Mouse (Mus musculus) adrenal gland, postnatal 14 days (tissue): Measurements from ENCODE around the gene Lrr1. TPM values are rescaled to one million over a fixed set of nuclear protein-coding genes. Genes with fewer than 3 reads are reported as not detected.
A peak's percentile ranks its signal among the peaks of the same experiment; 100 is the strongest.
"Not testable (repeated sequence)": the region's sequence is repeated elsewhere in the genome, so short reads cannot be mapped to it uniquely, and the experiment has no call there.

Experiments used
- DNase-seq: peaks from one replicate; pipeline ENCODE4 v3.0.0; 2021; ENCODE audit warnings: mixed read lengths
- total RNA-seq: library from RNA; stranded (reverse); gene quantifications from 2 replicates; pipeline ENCODE4 v1.2.3, GENCODE M21; 2021

Lrr1 gene
- total RNA-seq, 1 experiment from 2014 or later, result 2.3 TPM

- not testable (repeated sequence) for DNase-seq
Observed at GRCm38 (mm10) chr12:69163586-69163985, 5.0 kb upstream of the Lrr1 start.

- no peak for DNase-seq
Observed at GRCm38 (mm10) chr12:69164904-69165303, 3.7 kb upstream of the Lrr1 start.

GRCm38 (mm10) chr12:69166861-69167581, 1.6 kb upstream of the Lrr1 start:
- DNase-seq, result not testable (repeated sequence)

- no peak for DNase-seq
Observed at GRCm38 (mm10) chr12:69167656-69168460, 756 bp upstream of the Lrr1 start.

GRCm38 (mm10) chr12:69171307-69171706, 2.7 kb downstream of the Lrr1 start:
- DNase-seq, result no peak

GRCm38 (mm10) chr12:69175975-69176374, 7.4 kb downstream of the Lrr1 start:
- no peak for DNase-seq

- DNase-seq, result no peak
Observed at GRCm38 (mm10) chr12:69177526-69177925, 8.9 kb downstream of the Lrr1 start.

- DNase-seq, result no peak
Observed at GRCm38 (mm10) chr12:69179371-69179770, 10.8 kb downstream of the Lrr1 start.

GRCm38 (mm10) chr12:69181800-69182199, 13.2 kb downstream of the Lrr1 start:
- DNase-seq, result no peak

GRCm38 (mm10) chr12:69183583-69184308, 15.1 kb downstream of the Lrr1 start, which contains the start of the genes Rpl36al and Mgat2:
Gene Rpl36al (minus strand): TSS chr12:69184083.
Gene Mgat2 (plus strand): TSS chr12:69184157.
- peak; percentile 99 for DNase-seq

GRCm38 (mm10) chr12:69184342-69185295, 16.0 kb downstream of the Lrr1 start:
- peak; percentile 79 for DNase-seq

- no peak for DNase-seq
Observed at GRCm38 (mm10) chr12:69185371-69185770, 16.8 kb downstream of the Lrr1 start.

GRCm38 (mm10) chr12:69186811-69187471, 18.3 kb downstream of the Lrr1 start:
- DNase-seq, result peak; percentile 34

- no peak for DNase-seq
Observed at GRCm38 (mm10) chr12:69190074-69190473, 21.5 kb downstream of the Lrr1 start.

- peak; percentile 18 for DNase-seq
Observed at GRCm38 (mm10) chr12:69190522-69190921, 21.9 kb downstream of the Lrr1 start.

- DNase-seq, result no peak
Observed at GRCm38 (mm10) chr12:69191396-69191795, 22.8 kb downstream of the Lrr1 start.

GRCm38 (mm10) chr12:69192637-69193036, 24.0 kb downstream of the Lrr1 start:
- DNase-seq, result no peak

- DNase-seq, result peak; percentile 86
Observed at GRCm38 (mm10) chr12:69196444-69197377, 28.1 kb downstream of the Lrr1 start, which contains the start of gene Gm49383. Gene Gm49383 (minus strand): TSS chr12:69197104.

- peak; percentile 78 for DNase-seq
Observed at GRCm38 (mm10) chr12:69197378-69198163, 29.0 kb downstream of the Lrr1 start.
